Mouse (Mus musculus): Measurements from ENCODE around the gene Dpm2. TPM values are rescaled to one million over a fixed set of nuclear protein-coding genes. Genes with fewer than 3 reads are reported as not detected.
A peak's percentile ranks its signal among the peaks of the same experiment; 100 is the strongest.

The Dpm2 gene
- polyA plus RNA-seq (2012; rRNA removed), result 131 and 137 TPM in 2 replicates

- peak; percentile 91 to 93 for DNase-seq
- Histone ChIP-seq H3K27me3 (ENCODE audit: control insufficient read depth, insufficient read depth, low read length) (no peaks in the 10 kb centered on the region), H3K4me1 (ENCODE audit: control insufficient read depth, insufficient read depth, low read length) (peaks cover 17% of the 10 kb centered on the region), H3K27ac (ENCODE audit: insufficient read depth, low read length) (peak within 1 kb of the TSS; percentile 42; the same call in 1 of the 2 replicates), H3K4me3 (replicated peaks; ENCODE audit: insufficient read depth, low read depth, low read length) (peak within 1 kb of the TSS; percentile 83)
- under 1% methylated on average over 36 of the region's 36 CpGs for WGBS
- TF ChIP-seq POLR2A (IDR thresholded peaks at IDR 0.05; ENCODE audit: borderline replicate concordance, insufficient read depth, low read length), result peak; percentile 95; the same call in 1 of the 2 replicates
- no peak for TF ChIP-seq CTCF (IDR thresholded peaks at IDR 0.05; ENCODE audit: borderline replicate concordance, insufficient read depth, low read depth, low read length)
Observed at GRCm38 (mm10) chr2:32570698-32571494, at the start of gene Dpm2. TSS of gene Dpm2 (plus strand) at chr2:32570858.

GRCm38 (mm10) chr2:32524536-32525031 lies 46.1 kb upstream of the Dpm2 start:
- no peak for DNase-seq
- Histone ChIP-seq H3K4me3 (replicated peaks; ENCODE audit: insufficient read depth, low read depth, low read length) (no peak overlapping the region), H3K4me1 (ENCODE audit: control insufficient read depth, insufficient read depth, low read length) (no peaks in the 10 kb centered on the region), H3K27me3 (ENCODE audit: control insufficient read depth, insufficient read depth, low read length) (no peaks in the 10 kb centered on the region), H3K27ac (ENCODE audit: insufficient read depth, low read length) (no peak overlapping the region)
- TF ChIP-seq POLR2A (IDR thresholded peaks at IDR 0.05; ENCODE audit: borderline replicate concordance, insufficient read depth, low read length) (no peak), CTCF (IDR thresholded peaks at IDR 0.05; ENCODE audit: borderline replicate concordance, insufficient read depth, low read depth, low read length) (no peak)
- WGBS, result 93% methylated on average over 13 of the region's 13 CpGs

GRCm38 (mm10) chr2:32525816-32526215 lies 44.8 kb upstream of the Dpm2 start:
- Histone ChIP-seq H3K4me3 (replicated peaks; ENCODE audit: insufficient read depth, low read depth, low read length) (no peak overlapping the region), H3K27ac (ENCODE audit: insufficient read depth, low read length) (no peak overlapping the region), H3K4me1 (ENCODE audit: control insufficient read depth, insufficient read depth, low read length) (no peaks in the 10 kb centered on the region), H3K27me3 (ENCODE audit: control insufficient read depth, insufficient read depth, low read length) (no peaks in the 10 kb centered on the region)
- no peak for DNase-seq
- TF ChIP-seq POLR2A (IDR thresholded peaks at IDR 0.05; ENCODE audit: borderline replicate concordance, insufficient read depth, low read length) (no peak), CTCF (IDR thresholded peaks at IDR 0.05; ENCODE audit: borderline replicate concordance, insufficient read depth, low read depth, low read length) (no peak)
- WGBS, result 81% methylated on average over 12 of the region's 12 CpGs

GRCm38 (mm10) chr2:32527468-32527966 lies 43.1 kb upstream of the Dpm2 start:
- Histone ChIP-seq H3K4me1 (ENCODE audit: control insufficient read depth, insufficient read depth, low read length) (no peaks in the 10 kb centered on the region), H3K27ac (ENCODE audit: insufficient read depth, low read length) (no peak overlapping the region), H3K27me3 (ENCODE audit: control insufficient read depth, insufficient read depth, low read length) (no peaks in the 10 kb centered on the region), H3K4me3 (replicated peaks; ENCODE audit: insufficient read depth, low read depth, low read length) (no peak overlapping the region)
- TF ChIP-seq CTCF (IDR thresholded peaks at IDR 0.05; ENCODE audit: borderline replicate concordance, insufficient read depth, low read depth, low read length) (no peak), POLR2A (IDR thresholded peaks at IDR 0.05; ENCODE audit: borderline replicate concordance, insufficient read depth, low read length) (no peak)
- 50% methylated on average over 14 of the region's 14 CpGs for WGBS
- DNase-seq, result no peak

- 96% methylated on average over 1 of the region's 1 CpGs for WGBS
- no peak for TF ChIP-seq CTCF (IDR thresholded peaks at IDR 0.05; ENCODE audit: borderline replicate concordance, insufficient read depth, low read depth, low read length)
- no peak for TF ChIP-seq POLR2A (IDR thresholded peaks at IDR 0.05; ENCODE audit: borderline replicate concordance, insufficient read depth, low read length)
Observed at GRCm38 (mm10) chr2:32528326-32528725, 42.3 kb upstream of the Dpm2 start.

GRCm38 (mm10) chr2:32530479-32530878 lies 40.2 kb upstream of the Dpm2 start:
- H3K4me1 ChIP-seq (ENCODE audit: control insufficient read depth, insufficient read depth, low read length), result peaks cover 3% of the 10 kb centered on the region; the same call in 1 of the 2 replicates
- DNase-seq, result no peak
- no peaks in the 10 kb centered on the region for H3K27me3 ChIP-seq (ENCODE audit: control insufficient read depth, insufficient read depth, low read length)
- H3K4me3 ChIP-seq (replicated peaks; ENCODE audit: insufficient read depth, low read depth, low read length), result no peak overlapping the region
- WGBS, result 82% methylated on average over 2 of the region's 2 CpGs
- TF ChIP-seq CTCF (IDR thresholded peaks at IDR 0.05; ENCODE audit: borderline replicate concordance, insufficient read depth, low read depth, low read length) (no peak), POLR2A (IDR thresholded peaks at IDR 0.05; ENCODE audit: borderline replicate concordance, insufficient read depth, low read length) (no peak)
- no peak overlapping the region for H3K27ac ChIP-seq (ENCODE audit: insufficient read depth, low read length)

More at GRCm38 (mm10) chr2:32528326-32528725, 42.3 kb upstream of the Dpm2 start:
- Histone ChIP-seq H3K4me1 (ENCODE audit: control insufficient read depth, insufficient read depth, low read length) (no peaks in the 10 kb centered on the region), H3K27ac (ENCODE audit: insufficient read depth, low read length) (no peak overlapping the region), H3K4me3 (replicated peaks; ENCODE audit: insufficient read depth, low read depth, low read length) (no peak overlapping the region), H3K27me3 (ENCODE audit: control insufficient read depth, insufficient read depth, low read length) (no peaks in the 10 kb centered on the region)
- DNase-seq, result no peak

GRCm38 (mm10) chr2:32533163-32533562 lies 37.5 kb upstream of the Dpm2 start:
- DNase-seq, result no peak
- Histone ChIP-seq H3K27ac (ENCODE audit: insufficient read depth, low read length) (no peak overlapping the region), H3K27me3 (ENCODE audit: control insufficient read depth, insufficient read depth, low read length) (no peaks in the 10 kb centered on the region), H3K4me3 (replicated peaks; ENCODE audit: insufficient read depth, low read depth, low read length) (no peak overlapping the region), H3K4me1 (ENCODE audit: control insufficient read depth, insufficient read depth, low read length) (peaks cover 12% of the 10 kb centered on the region; the same call in 1 of the 2 replicates)
- TF ChIP-seq CTCF (IDR thresholded peaks at IDR 0.05; ENCODE audit: borderline replicate concordance, insufficient read depth, low read depth, low read length), result no peak
- no peak for TF ChIP-seq POLR2A (IDR thresholded peaks at IDR 0.05; ENCODE audit: borderline replicate concordance, insufficient read depth, low read length)
- WGBS, result 93% methylated on average over 2 of the region's 2 CpGs

Data from cerebellum, adult 2 months (tissue).